ENCODE assay signal across 16 mouse cellular contexts in the genomic region with DNA sequence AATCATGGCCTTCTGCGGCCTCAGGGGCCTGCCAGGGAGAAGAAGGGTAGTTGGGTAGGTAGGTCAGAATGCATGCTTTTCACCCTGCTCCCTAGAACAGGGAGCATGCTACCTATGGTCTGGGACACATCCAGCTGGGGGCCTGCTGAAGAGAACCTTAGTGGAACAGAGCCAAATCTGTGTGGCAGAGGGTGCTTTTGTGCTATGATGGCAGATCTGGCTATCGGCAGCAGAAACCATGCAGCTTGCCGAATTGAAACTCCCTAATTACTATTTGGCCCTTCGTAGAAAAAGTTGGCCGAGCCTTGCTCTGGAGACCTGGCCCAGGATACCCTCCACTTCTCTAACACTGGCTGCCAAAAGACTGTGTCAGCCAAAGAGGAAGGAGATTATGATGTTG. TPM values are rescaled to one million over a fixed set of nuclear protein-coding genes. Genes with fewer than 3 reads are reported as not detected.
"Had no signal": no experiment of that assay in that cellular context is flagged by ENCODE, and none has a peak within 500 bp of the region (broad histone marks: within the 10 kb centered on the region; RNA-seq: fewer than 3 reads in every experiment).

No protein-coding gene starts in this region.

- H3K4me1 ChIP-seq: neural tube, embryonic 12.5 days had no signal

- H3K9me3 ChIP-seq: kidney, embryonic 15.5 days; liver, embryonic 13.5 days; neural tube, embryonic 12.5 days had no signal

- H3K4me2 ChIP-seq: kidney, embryonic 15.5 days; liver, embryonic 13.5 days; midbrain, embryonic 11.5 days; neural tube, embryonic 12.5 days had no signal

- H3K4me3 ChIP-seq: kidney, embryonic 15.5 days; left cerebral cortex, adult 2 months; liver, embryonic 13.5 days; neural tube, embryonic 12.5 days had no signal

- H3K36me3 ChIP-seq: kidney, embryonic 15.5 days; liver, embryonic 13.5 days; neural tube, embryonic 12.5 days had no signal

- H3K9ac ChIP-seq: kidney, embryonic 15.5 days; liver, embryonic 13.5 days; neural tube, embryonic 12.5 days had no signal

- DNase-seq: kidney, postnatal 10 days; kidney, postnatal 36 days; layer of hippocampus, postnatal 36 days; liver, embryonic 13.5 days; lung, adult 2 months; lung, postnatal 14 days; lung, postnatal 4 days; midbrain, embryonic 14.5 days; thymus, adult 2 months; thymus, postnatal 14 days; thymus, postnatal 4 days had no signal

- H3K27me3 ChIP-seq: kidney, embryonic 15.5 days; liver, embryonic 13.5 days; neural tube, embryonic 12.5 days had no signal

- H3K27ac ChIP-seq: kidney, embryonic 15.5 days; left cerebral cortex, adult 2 months; liver, embryonic 13.5 days; neural tube, embryonic 12.5 days had no signal

RNA-seq across cellular contexts. Expression of gene Stc2, which starts 11.4 kb away (rescaled TPM):
- total RNA-seq: neutrophil, adult 5-6 weeks had no signal
